Mouse (Mus musculus) gonadal fat pad, adult 2 months (tissue): ENCODE data around the gene Gm29797. TPM values are rescaled to one million over a fixed set of nuclear protein-coding genes. Genes with fewer than 3 reads are reported as not detected.
A peak's percentile ranks its signal among the peaks of the same experiment; 100 is the strongest.

Experiments
- DNase-seq: peaks from one replicate; pipeline ENCODE4 v3.0.0-alpha.2; 2012; ENCODE audit warnings: low read depth
- polyA plus RNA-seq: library from polyadenylated mRNA; depleted of rRNA; stranded (reverse); fragments of >200 nt; gene quantifications from 2 replicates; pipeline ENCODE4 v1.2.3, GENCODE M21; 2012

Gm29797 gene
- polyA plus RNA-seq, 1 experiment: not detected

- DNase-seq: no peak
Measured at GRCm38 (mm10) chr2:181671984-181672383, 15.2 kb downstream of the Gm29797 start.

DNA sequence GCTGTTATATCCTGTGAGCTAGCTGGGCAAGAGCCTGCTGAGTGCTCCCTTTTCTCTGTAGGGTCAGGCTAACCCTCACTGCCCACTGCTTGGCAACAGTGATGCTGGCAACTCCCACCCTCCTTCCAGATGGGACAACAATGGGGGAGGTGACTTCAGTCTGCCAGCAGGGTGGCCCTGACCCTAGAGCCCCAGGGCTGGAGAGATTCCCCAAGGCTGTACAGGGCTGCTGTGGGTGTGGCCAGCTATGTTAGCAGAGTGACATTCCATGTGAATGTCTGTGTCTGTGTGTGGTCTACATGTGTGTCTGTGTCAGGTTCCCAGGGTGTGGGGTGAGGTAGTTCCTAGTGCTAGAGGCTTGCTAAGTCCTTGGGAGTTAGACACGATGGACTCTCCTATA lies 16.7 kb downstream of the Gm29797 start:
- DNase-seq: no peak

DNA sequence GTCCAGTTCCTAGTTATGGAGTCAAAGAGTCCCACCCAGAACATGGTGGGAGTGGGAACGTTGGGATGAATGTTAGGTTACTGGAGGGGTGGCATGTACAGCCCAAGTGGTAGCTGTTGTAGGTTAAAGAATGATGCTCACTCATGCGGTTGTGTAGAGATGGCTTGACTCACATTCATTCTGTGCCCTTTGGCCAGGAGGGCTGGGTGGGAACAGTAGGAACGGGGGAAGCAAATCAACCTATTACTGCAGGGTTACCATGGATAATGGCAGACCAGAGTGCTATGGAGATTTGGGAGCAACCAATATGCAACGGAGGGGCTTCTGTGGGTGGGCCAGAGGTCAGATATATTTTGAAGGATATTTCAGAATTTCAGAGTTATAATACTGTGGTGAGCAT lies 18.1 kb downstream of the Gm29797 start:
- no peak for DNase-seq

GRCm38 (mm10) chr2:181675454-181675853 lies 18.6 kb downstream of the Gm29797 start:
- no peak for DNase-seq

- no peak for DNase-seq
Measured at GRCm38 (mm10) chr2:181676424-181676823, 19.6 kb downstream of the Gm29797 start.

GRCm38 (mm10) chr2:181677096-181677754 lies 20.4 kb downstream of the Gm29797 start:
- DNase-seq: no peak

GRCm38 (mm10) chr2:181677755-181678098 lies 20.9 kb downstream of the Gm29797 start:
- DNase-seq: no peak

DNA sequence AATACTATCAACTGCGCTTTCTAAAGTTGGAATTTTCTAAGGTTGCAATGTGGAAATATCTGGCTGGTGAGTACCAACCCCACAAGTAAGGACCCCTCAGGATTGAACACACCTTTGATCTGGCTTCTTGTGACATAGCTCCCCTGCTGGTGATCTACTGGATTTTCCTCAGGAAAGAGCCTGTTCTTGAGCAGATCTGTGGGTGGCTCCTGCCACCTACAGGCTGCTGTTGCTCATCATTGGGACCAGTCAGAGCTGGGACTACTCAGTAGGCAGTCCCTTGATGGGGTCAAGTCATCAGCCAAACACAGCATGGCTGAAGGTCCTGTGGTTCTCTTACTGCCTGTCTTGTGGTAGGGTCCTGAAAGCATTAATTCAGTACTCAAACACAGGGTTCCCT lies 21.9 kb downstream of the Gm29797 start:
- DNase-seq: peak; percentile 27

DNA sequence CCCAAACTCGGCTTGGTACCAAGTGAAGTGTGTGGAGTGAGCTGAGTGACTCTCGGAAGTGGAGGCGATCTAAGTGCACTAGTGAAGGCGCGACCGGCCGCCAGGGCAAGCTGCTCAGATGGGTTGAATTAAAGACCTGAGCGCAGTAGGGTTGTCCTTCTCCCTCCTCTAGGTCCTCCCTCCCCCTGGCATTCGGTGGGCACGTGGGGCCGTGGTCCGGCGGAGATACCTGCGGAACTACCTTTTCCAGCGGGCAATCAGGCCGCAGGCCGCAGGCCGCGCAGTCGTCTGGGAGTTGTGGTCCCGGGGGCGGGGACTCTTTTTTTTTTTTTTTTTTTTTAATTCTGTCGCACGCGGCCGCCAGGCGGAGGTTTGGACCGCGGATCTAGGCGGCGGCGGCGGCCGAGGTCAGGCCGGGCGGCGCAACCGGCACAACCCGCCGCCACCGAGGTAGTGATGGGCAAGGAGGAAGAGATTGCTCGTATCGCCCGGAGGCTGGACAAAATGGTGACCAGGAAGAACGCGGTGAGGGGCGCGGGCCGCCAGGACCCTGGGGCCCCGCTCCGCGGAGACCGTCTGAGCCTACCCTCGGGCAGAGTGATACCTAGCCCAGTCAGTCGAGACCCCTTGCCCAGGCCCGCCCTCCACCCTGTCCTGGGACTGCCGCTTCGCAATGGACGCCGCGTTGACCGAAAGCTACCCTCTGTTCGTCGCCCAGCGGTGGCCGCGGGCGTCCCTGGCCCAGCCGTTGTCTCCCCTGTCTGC lies 23.3 kb downstream of the Gm29797 start, which contains the start of gene Tcea2:
TSS of gene Tcea2 (plus strand) at position 360 of the 765 bp plus-strand sequence.
- peak; percentile 13 for DNase-seq

GRCm38 (mm10) chr2:181680716-181681117 lies 23.9 kb downstream of the Gm29797 start:
- no peak for DNase-seq

- DNase-seq: no peak
Measured at GRCm38 (mm10) chr2:181681978-181682377, 25.1 kb downstream of the Gm29797 start.

GRCm38 (mm10) chr2:181683381-181683780 lies 26.5 kb downstream of the Gm29797 start:
- DNase-seq: no peak

DNA sequence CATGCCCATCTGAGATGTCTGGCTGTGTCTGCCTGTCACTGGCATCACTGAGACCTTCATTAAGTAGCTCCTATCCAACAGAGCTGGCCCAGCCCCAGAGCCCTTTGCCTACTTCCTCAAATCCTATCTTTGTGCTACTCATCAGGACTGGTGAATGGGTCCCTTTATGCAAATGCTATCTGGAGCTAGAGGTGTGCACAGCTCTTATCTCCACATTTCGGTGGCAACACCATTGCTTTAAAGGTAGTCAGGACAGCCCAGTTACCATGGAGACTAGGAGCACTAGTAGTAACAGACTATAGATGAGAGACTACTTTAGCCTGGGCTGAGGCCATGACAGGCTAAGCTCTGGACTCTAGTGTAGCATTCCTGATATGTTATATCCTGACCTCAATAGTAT lies 27.9 kb downstream of the Gm29797 start:
- no peak for DNase-seq

GRCm38 (mm10) chr2:181685686-181686085 lies 28.9 kb downstream of the Gm29797 start:
- DNase-seq: no peak

- DNase-seq: no peak
Measured at GRCm38 (mm10) chr2:181687586-181687985, 30.8 kb downstream of the Gm29797 start.

DNA sequence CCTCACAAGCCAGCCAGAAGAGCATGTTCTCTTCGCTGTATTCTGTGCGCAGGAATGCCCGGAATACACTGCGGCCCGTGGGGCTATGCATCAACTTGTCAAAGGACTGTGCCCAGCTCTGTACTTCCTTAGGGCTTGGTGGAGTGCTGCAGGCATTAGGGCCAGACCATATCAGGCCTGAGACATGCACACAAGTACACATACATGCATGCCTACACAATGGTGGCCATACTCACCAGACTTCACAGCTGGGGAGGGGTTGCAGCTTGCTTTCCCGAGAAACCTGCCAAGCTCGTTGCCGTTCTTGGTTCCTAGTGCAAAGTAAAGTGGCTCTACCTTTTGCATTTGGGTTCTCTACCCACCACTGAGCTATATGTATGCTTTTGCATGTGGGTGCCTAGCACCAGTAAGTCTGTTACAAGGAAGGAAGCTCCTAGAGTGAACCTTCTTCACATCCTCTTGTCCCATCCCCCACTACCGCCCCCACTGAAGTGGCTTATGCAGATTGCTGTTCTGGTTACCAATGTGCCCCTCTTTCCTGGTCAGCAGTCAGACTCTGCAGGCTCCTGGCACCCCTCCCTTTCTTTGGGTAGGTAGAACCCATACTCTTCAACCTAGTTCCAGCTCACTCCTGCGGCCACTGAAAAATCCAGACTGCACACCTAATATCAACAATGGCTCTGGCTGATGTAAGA lies 32.8 kb downstream of the Gm29797 start:
- DNase-seq: no peak

DNA sequence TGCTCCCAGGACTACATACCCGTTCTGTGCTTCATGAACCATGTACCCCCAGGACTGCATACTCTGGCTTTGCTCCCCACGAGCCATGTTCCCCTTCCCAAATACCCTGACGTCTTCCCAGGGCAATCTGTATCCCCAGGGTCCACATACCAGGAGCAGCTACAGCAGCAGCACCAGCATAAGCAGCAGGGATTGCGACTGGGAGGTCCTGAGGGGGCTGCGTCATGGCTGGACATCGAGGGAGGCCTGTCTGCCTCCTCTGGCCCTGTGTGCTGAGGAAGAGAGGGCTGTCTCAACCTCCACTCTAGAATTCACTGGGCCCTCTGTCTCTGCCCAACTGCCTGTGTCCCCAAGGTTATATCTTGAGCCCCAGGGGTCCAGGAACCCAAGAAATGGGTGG lies 34.2 kb downstream of the Gm29797 start:
- no peak for DNase-seq

- no peak for DNase-seq
Measured at GRCm38 (mm10) chr2:181691571-181691970, 34.7 kb downstream of the Gm29797 start.

DNA sequence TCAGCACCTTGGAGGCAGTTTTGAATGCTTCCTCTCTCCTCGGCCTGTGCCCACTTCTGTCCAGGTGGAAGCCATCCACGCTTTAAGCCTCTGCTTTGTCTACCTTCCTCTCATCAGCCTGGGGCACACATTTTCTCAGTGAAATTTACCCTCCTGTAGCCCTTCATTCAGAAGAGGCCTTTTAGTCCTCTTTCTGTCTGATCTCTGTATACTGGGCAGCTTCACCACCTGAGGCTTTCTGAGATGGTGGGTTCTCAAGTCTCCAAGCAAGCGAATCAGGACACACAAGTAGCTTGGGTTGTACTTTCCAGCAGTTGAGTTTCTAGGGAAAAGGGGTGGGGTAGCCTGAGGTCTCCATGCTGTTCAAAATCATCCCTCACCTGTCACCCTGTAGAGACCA lies 35.5 kb downstream of the Gm29797 start:
- DNase-seq: no peak

DNA sequence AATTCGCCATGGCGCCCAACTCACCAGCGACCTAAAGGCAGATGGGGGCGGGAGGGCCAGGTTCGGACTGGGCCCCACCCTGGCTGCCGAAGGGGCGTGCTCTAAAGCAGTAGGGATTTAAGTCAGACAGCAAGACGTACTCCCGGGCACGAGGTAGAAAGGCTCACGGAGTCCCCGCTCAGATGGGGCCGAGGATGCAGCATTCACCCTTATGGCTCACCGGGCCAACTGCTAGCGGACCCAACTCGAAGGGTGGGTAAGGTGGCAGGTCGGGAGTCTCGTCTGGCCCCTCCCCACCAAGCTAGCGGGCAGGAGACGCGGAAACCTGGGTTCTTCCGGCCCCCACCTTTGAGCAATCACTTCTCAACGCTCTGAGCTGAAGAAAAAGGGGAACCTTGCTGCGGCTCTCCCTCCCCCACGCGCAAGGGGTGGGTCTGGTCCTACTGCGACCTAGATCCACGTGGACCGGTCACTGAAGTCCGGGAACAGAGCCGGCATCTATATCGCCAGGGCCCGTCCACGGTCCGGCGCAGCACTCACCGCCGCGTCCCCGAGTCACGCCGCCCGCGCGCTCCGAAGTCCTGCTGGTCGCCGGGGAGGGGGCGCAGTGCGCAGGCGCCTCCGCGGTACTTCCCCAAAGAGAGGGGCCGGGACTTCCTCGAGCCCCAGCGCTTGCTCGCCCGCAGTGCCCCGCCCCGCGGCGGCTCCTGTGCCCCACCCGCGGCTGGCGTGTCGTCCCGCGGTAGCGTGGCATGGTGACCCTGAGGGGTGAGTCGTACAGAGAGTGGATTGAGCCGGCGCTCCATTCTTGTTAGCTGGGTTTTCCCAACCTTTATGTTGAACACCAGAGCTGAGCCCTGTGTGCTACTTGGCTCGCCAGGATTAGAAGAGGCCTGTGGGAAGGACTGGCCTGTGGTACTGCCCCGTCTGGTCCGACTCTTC lies 36.8 kb downstream of the Gm29797 start, which contains the start of gene Rgs19:
TSS of gene Rgs19 (minus strand) at position 639 of the 942 bp plus-strand sequence.
- DNase-seq: peak; percentile 9

DNA sequence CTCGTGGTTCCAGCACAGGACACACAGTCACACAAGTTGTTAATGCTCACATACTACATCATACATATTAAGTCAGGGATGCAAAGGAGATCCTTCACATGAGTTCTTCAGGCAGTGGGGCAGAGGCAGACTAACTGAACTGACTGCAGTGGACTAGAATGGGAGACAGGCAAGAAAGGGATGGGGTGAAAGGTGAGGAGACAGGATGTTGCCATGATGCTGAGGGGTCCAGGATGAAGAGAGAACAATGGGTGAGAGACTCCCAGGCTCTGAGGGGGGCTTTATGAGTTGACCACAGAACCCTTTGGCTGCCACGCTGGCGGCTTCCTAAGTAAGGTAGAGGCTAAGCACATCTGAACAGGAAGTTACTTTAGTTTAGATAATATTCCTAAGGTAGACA lies 37.7 kb downstream of the Gm29797 start:
- DNase-seq: no peak

DNA sequence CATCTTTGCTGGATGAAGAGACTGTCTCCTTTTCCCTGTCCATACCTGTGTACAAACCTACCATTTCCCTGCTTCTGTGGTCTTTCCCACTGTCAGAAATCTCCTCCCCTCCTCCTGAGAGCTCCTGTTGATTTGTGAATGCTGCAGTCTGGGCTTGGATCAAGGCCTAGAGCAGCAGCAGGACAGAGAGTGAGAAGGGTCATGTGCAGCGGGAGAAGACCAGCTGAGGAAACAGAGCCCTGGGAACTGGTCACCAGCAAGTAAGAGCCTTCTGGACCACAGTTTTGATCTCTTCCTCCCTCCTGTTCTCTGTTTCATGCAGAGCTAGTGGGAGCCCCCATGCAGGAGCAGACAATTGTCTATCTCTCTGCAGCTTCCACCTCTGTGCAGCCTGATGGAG lies 38.9 kb downstream of the Gm29797 start:
- no peak for DNase-seq
